ENCODE assay signal across 31 mouse cellular contexts in the genomic region with DNA sequence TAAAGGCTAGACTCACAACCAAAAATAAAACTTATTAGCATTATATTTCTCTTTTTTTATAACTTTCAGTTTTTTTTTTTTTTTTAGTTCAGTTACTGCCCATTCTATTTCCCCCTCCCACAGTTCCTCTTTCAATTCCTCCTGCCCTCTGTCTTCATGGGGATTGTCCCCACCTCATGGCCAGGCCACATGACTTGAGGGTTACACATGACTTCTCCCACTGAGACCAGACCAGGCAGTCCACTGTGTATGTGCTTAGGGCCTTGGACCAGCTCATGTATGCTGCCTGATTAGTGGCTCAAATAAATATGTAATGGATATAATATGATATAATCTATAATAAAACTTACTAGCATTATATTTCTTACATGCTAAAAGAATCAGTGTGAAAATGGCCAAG.
"Had no signal": no experiment of that assay in that cellular context is flagged by ENCODE, and none has a peak within 500 bp of the region (broad histone marks: within the 10 kb centered on the region; RNA-seq: fewer than 3 reads in every experiment).

No protein-coding gene starts in this region.

- H3K36me3 ChIP-seq: limb, embryonic 12.5 days; limb, embryonic 13.5 days; limb, embryonic 15.5 days; liver, embryonic 12.5 days; liver, embryonic 13.5 days; liver, embryonic 15.5 days; lung, embryonic 15.5 days; midbrain, embryonic 10.5 days; midbrain, embryonic 12.5 days; midbrain, embryonic 13.5 days; midbrain, embryonic 15.5 days had no signal

- H3K27me3 ChIP-seq: limb, embryonic 12.5 days; limb, embryonic 13.5 days; limb, embryonic 15.5 days; liver, embryonic 12.5 days; liver, embryonic 13.5 days; liver, embryonic 15.5 days; lung, embryonic 15.5 days; megakaryocyte, embryonic 14.5 days; midbrain, embryonic 12.5 days; midbrain, embryonic 13.5 days; midbrain, embryonic 15.5 days had no signal

- H3K9me3 ChIP-seq: limb, embryonic 12.5 days; limb, embryonic 13.5 days; limb, embryonic 15.5 days; liver, embryonic 12.5 days; liver, embryonic 13.5 days; liver, embryonic 15.5 days; lung, embryonic 15.5 days; midbrain, embryonic 10.5 days; midbrain, embryonic 12.5 days; midbrain, embryonic 13.5 days; midbrain, embryonic 15.5 days had no signal

- ATAC-seq: liver, embryonic 12.5 days; liver, postnatal 0 days; lung, postnatal 0 days; midbrain, embryonic 13.5 days; midbrain, embryonic 15.5 days; midbrain, embryonic 16.5 days had no signal

- H3K4me1 ChIP-seq: limb, embryonic 12.5 days; limb, embryonic 13.5 days; limb, embryonic 15.5 days; liver, embryonic 12.5 days; liver, embryonic 13.5 days; liver, embryonic 15.5 days; lung, embryonic 15.5 days; megakaryocyte, embryonic 14.5 days; midbrain, embryonic 10.5 days; midbrain, embryonic 12.5 days; midbrain, embryonic 13.5 days; midbrain, embryonic 15.5 days had no signal

- H3K4me2 ChIP-seq: limb, embryonic 12.5 days; limb, embryonic 13.5 days; limb, embryonic 15.5 days; liver, embryonic 11.5 days; liver, embryonic 12.5 days; liver, embryonic 13.5 days; liver, embryonic 15.5 days; lung, embryonic 14.5 days; lung, embryonic 15.5 days; midbrain, embryonic 11.5 days; midbrain, embryonic 12.5 days; midbrain, embryonic 13.5 days; midbrain, embryonic 15.5 days had no signal

- H3K9ac ChIP-seq: limb, embryonic 12.5 days; limb, embryonic 13.5 days; limb, embryonic 15.5 days; liver, embryonic 12.5 days; liver, embryonic 13.5 days; liver, embryonic 14.5 days; liver, embryonic 15.5 days; liver, postnatal 0 days; lung, embryonic 14.5 days; lung, embryonic 15.5 days; midbrain, embryonic 12.5 days; midbrain, embryonic 13.5 days; midbrain, embryonic 15.5 days had no signal

- H3K4me3 ChIP-seq: left cerebral cortex, adult 2 months; limb, embryonic 12.5 days; limb, embryonic 13.5 days; limb, embryonic 15.5 days; liver, embryonic 12.5 days; liver, embryonic 13.5 days; liver, embryonic 15.5 days; lung, embryonic 15.5 days; megakaryocyte, embryonic 14.5 days; midbrain, embryonic 10.5 days; midbrain, embryonic 12.5 days; midbrain, embryonic 13.5 days; midbrain, embryonic 15.5 days; myocyte had no signal

- H3K27ac ChIP-seq: left cerebral cortex, adult 2 months; limb, embryonic 12.5 days; limb, embryonic 13.5 days; limb, embryonic 15.5 days; liver, embryonic 12.5 days; liver, embryonic 13.5 days; liver, embryonic 14.5 days; liver, embryonic 15.5 days; lung, embryonic 15.5 days; macrophage; midbrain, embryonic 10.5 days; midbrain, embryonic 12.5 days; midbrain, embryonic 13.5 days; midbrain, embryonic 15.5 days had no signal

- DNase-seq: left cerebral cortex, postnatal 4 days; liver; liver, embryonic 13.5 days; liver, postnatal 0 days; lung, adult 18-20 months; lung, adult 2 months; lung, embryonic 14.5 days; lung, postnatal 10 days; lung, postnatal 14 days; lung, postnatal 36 days; lung, postnatal 4 days; midbrain, embryonic 14.5 days had no signal
